Mouse (Mus musculus) lung, adult 2 months (tissue): ENCODE results near the gene Slc17a5.

Experiments
- CTCF ChIP-seq: fragments of 200-500 bp; IDR thresholded peaks from 2 replicates; pipeline ENCODE4 v1.5.1; 2011; ENCODE audit warnings: mild to moderate bottlenecking, low read length, control low read depth; ENCODE audit not compliant: insufficient read depth
- POLR2A ChIP-seq: fragments of 200-500 bp; IDR thresholded peaks from 2 replicates; pipeline ENCODE4 v1.6.1; 2011; ENCODE audit warnings: low read depth, mild to moderate bottlenecking, control low read depth, low read length, borderline replicate concordance; ENCODE audit errors: extremely low read depth

DNA sequence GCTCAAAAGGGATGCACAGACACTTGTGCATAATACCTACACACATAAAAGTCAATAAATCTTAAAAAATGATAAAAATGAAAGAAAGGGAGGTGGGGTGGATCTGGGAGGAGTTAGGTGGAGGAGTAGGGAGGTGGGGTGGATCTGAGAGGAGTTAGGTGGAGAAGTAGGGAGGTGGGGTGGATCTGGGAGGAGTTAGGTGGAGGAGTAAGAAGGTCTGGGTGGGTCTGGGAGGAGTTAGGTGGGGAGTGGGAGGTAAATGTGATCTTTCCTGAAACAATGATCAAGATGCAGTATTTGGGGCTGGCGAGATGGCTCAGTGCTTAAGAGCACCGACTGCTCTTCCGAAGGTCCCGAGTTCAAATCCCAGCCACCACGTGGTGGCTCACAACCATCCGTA, 82.6 kb downstream of the Slc17a5 start:
- no peak for TF ChIP-seq CTCF
- no peak for TF ChIP-seq POLR2A
